Mouse (Mus musculus) induced T-regulatory cell, adult 2 months (primary cell): ENCODE data around the gene Nos1ap.

Experiments used
- DNase-seq: peaks from one replicate; pipeline ENCODE4 v3.0.0-alpha.2; 2012; ENCODE audit warnings: low read depth

The Nos1ap gene

GRCm38 (mm10) chr1:170501970-170502369, 87.7 kb downstream of the Nos1ap start:
- DNase-seq: no peak

- no peak for DNase-seq
Measured at GRCm38 (mm10) chr1:170501556-170501955, 88.1 kb downstream of the Nos1ap start.

GRCm38 (mm10) chr1:170499891-170500290, 89.8 kb downstream of the Nos1ap start:
- DNase-seq: no peak

- DNase-seq: no peak
Measured at GRCm38 (mm10) chr1:170499466-170499865, 90.2 kb downstream of the Nos1ap start.

GRCm38 (mm10) chr1:170498645-170499044, 91.0 kb downstream of the Nos1ap start:
- DNase-seq: no peak

GRCm38 (mm10) chr1:170496221-170496620, 93.4 kb downstream of the Nos1ap start:
- DNase-seq: no peak

GRCm38 (mm10) chr1:170495538-170496183, 94.0 kb downstream of the Nos1ap start:
- DNase-seq: no peak

- DNase-seq: no peak
Measured at GRCm38 (mm10) chr1:170492527-170492926, 97.1 kb downstream of the Nos1ap start.

- DNase-seq: no peak
Measured at GRCm38 (mm10) chr1:170492027-170492426, 97.6 kb downstream of the Nos1ap start.

- no peak for DNase-seq
Measured at GRCm38 (mm10) chr1:170489936-170490335, 99.7 kb downstream of the Nos1ap start.

GRCm38 (mm10) chr1:170489450-170489849, 100.2 kb downstream of the Nos1ap start:
- no peak for DNase-seq

GRCm38 (mm10) chr1:170485119-170485518, 104.5 kb downstream of the Nos1ap start:
- no peak for DNase-seq

GRCm38 (mm10) chr1:170482236-170482905, 107.3 kb downstream of the Nos1ap start:
- DNase-seq: no peak

- DNase-seq: no peak
Measured at GRCm38 (mm10) chr1:170481093-170481492, 108.6 kb downstream of the Nos1ap start.

- no peak for DNase-seq
Measured at GRCm38 (mm10) chr1:170479458-170479798, 110.2 kb downstream of the Nos1ap start.

- no peak for DNase-seq
Measured at GRCm38 (mm10) chr1:170478791-170479457, 110.7 kb downstream of the Nos1ap start.

- no peak for DNase-seq
Measured at GRCm38 (mm10) chr1:170477636-170478600, 111.7 kb downstream of the Nos1ap start.

GRCm38 (mm10) chr1:170473460-170473859, 116.2 kb downstream of the Nos1ap start:
- DNase-seq: no peak

- DNase-seq: no peak
Measured at GRCm38 (mm10) chr1:170472861-170473260, 116.8 kb downstream of the Nos1ap start.

- no peak for DNase-seq
Measured at GRCm38 (mm10) chr1:170466099-170467009, 123.3 kb downstream of the Nos1ap start.

- no peak for DNase-seq
Measured at GRCm38 (mm10) chr1:170462140-170462539, 127.5 kb downstream of the Nos1ap start.
